Mouse (Mus musculus): ENCODE measurements at regions not wholly inside any gene's neighbourhood (a gene's known extent, or its start where the extent isn't known, plus 50 kb on each side); places are given as distances from the start of the nearest gene placed in this dataset.

GRCm38 (mm10) chrX:106766812-106767211 is 73.6 kb downstream of the Rtl3 start:
- intact Hi-C loops (cut with DNase I) = loop anchor here (10.0 kb wide), 1 partner anchor 192 kb away; no protein-coding TSS in a partner anchor
- DNase-seq (ENCODE audit: extremely low spot score in 1 of 2, low spot score in 2 of 2) = no peak
